In the genomic region with DNA sequence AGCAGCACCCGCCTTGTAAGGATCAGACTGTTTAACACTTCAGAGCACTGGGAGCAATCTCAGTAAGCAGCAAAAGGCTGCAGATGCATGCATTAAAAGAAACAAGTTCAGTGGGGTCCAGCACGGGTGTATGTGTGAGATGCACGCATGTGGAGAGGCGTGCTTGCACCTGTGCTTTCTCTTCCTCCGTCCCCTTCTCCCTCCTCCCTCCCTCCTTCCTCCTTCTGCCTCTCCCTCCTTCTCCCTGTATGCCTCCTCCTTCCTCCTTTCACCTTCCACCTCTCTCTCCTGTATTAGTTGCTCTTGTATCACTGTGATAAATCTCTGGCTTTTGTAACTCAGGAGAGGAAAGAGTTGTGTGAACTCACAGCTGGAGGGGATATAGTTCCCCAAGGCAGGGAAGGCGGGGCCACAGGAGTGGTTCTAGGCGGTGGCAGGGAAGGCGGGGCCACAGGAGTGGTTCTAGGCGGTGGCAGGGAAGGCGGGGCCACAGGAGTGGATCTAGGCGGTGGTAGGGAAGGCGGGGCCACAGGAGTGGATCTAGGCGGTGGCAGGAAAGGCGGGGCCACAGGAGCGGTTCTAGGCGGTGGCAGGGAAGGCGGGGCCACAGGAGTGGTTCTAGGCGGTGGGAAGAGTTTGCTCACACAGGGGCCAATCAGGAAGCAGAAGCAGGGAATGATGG, we compare ENCODE assay signal across 7 mouse cellular contexts.
DNase-seq lines count a peak whose midpoint lies in the region; ATAC-seq and TF ChIP-seq lines count a peak whose summit lies in the region.

No protein-coding gene starts in this region.

- H3K4me2 ChIP-seq in midbrain, embryonic 11.5 days, result no peak overlapping the region
- peak overlapping the region; percentile 32 for H3K4me2 ChIP-seq in stomach, postnatal 0 days (replicated peaks; ENCODE audit: low read depth)

- WGBS in midbrain, embryonic 11.5 days, result 4% methylated on average over 18 of the region's 18 CpGs
- 6% methylated on average over 18 of the region's 18 CpGs for WGBS in stomach, postnatal 0 days

- no peak for TF ChIP-seq EP300 in stomach, postnatal 0 days (optimal IDR thresholded peaks at IDR 0.05)

- H3K4me3 ChIP-seq in midbrain, embryonic 11.5 days (ENCODE audit: low read depth, low read length), result no peak overlapping the region
- no peak overlapping the region for H3K4me3 ChIP-seq in stomach, postnatal 0 days (ENCODE audit: low read depth, low read length)

- H3K27ac ChIP-seq in midbrain, embryonic 11.5 days (ENCODE audit: low read depth, low read length), result no peak overlapping the region
- H3K27ac ChIP-seq in stomach, postnatal 0 days (replicated peaks), result no peak overlapping the region

- ATAC-seq in CD4-positive, CD25-positive, alpha-beta regulatory T cell, adult 4 months, result peak; percentile 83
- ATAC-seq in granulocyte monocyte progenitor cell, adult 5-6 weeks (replicated peaks; ENCODE audit: poor library complexity, severe bottlenecking), result peak; percentile 97
- ATAC-seq in midbrain, embryonic 11.5 days (ENCODE audit: low FRiP score), result peak; percentile 78
- ATAC-seq in stomach, postnatal 0 days (ENCODE audit: low FRiP score, low TSS enrichment), result peak; percentile 91

- no peaks in the 10 kb centered on the region for H3K36me3 ChIP-seq in midbrain, embryonic 11.5 days (ENCODE audit: control insufficient read depth, insufficient read depth, low read length)
- no peaks in the 10 kb centered on the region for H3K36me3 ChIP-seq in stomach, postnatal 0 days (ENCODE audit: control insufficient read depth, insufficient read depth, low read length)

- 0 out of 2 replicates have a peak, but pooled peaks cover 3% of the 10 kb centered on the region for H3K4me1 ChIP-seq in midbrain, embryonic 11.5 days (ENCODE audit: control insufficient read depth, insufficient read depth, low read length)
- no peaks in the 10 kb centered on the region for H3K4me1 ChIP-seq in stomach, postnatal 0 days (replicated peaks; ENCODE audit: control insufficient read depth, insufficient read depth)

- no peaks in the 10 kb centered on the region for H3K9me3 ChIP-seq in midbrain, embryonic 11.5 days (ENCODE audit: control insufficient read depth, low read length)
- H3K9me3 ChIP-seq in stomach, postnatal 0 days (ENCODE audit: control insufficient read depth, low read length), result no peaks in the 10 kb centered on the region

- no peak overlapping the region for H3K9ac ChIP-seq in midbrain, embryonic 11.5 days (ENCODE audit: low read length)
- no peak overlapping the region for H3K9ac ChIP-seq in stomach, postnatal 0 days (ENCODE audit: low read length)

- DNase-seq in T-cell, adult 2 months (ENCODE audit: low spot score), result peak; percentile 56
- DNase-seq in kidney, postnatal 4 days, result peak; percentile 55 to 71
- peak; percentile 85 for DNase-seq in midbrain, embryonic 11.5 days (ENCODE audit: low spot score, missing footprints)
- DNase-seq in stomach, postnatal 0 days (ENCODE audit: low spot score), result peak; percentile 87
- no peak for DNase-seq in layer of hippocampus, adult 9-10 months (ENCODE audit: low spot score)

- TF ChIP-seq CTCF in stomach, postnatal 0 days (IDR thresholded peaks at IDR 0.05; ENCODE audit: low read depth), result no peak

- H3K27me3 ChIP-seq in midbrain, embryonic 11.5 days (ENCODE audit: control insufficient read depth, insufficient read depth, low read length), result no peaks in the 10 kb centered on the region
- no peaks in the 10 kb centered on the region for H3K27me3 ChIP-seq in stomach, postnatal 0 days (ENCODE audit: control insufficient read depth, insufficient read depth, low read length)
